Mouse (Mus musculus): ENCODE data around the gene Bcl6. TPM values are rescaled to one million over a fixed set of nuclear protein-coding genes. Genes with fewer than 3 reads are reported as not detected.

The Bcl6 gene
- total RNA-seq (2021): 10 to 100 TPM; 26.0 to 30.1 TPM

- DNase-seq (ENCODE audit: low spot score in 2 of 2): peak; percentile 86 to 88
- intact Hi-C loops (cut with DNase I): loop anchor here (1.0 to 10.0 kb wide), 9 partner anchors 294 to 1966 kb away; no protein-coding TSS in a partner anchor
Measured at GRCm38 (mm10) chr16:23988466-23989208, at the start of gene Bcl6, which contains the start of gene Gm37419. Gene Bcl6 (minus strand): TSS chr16:23988852. Gene Gm37419 (plus strand): TSS chr16:23988482.

GRCm38 (mm10) chr16:24036398-24036797 is 47.7 kb upstream of the Bcl6 start:
- DNase-seq (ENCODE audit: low spot score in 2 of 2): no peak
- intact Hi-C loops (cut with DNase I): no loop called here

GRCm38 (mm10) chr16:24035767-24036166 is 47.1 kb upstream of the Bcl6 start:
- no peak for DNase-seq (ENCODE audit: low spot score in 2 of 2)
- intact Hi-C loops (cut with DNase I): no loop called here

- intact Hi-C loops (cut with DNase I): no loop called here
- DNase-seq (ENCODE audit: low spot score in 2 of 2): no peak
Measured at GRCm38 (mm10) chr16:24034450-24034849, 45.8 kb upstream of the Bcl6 start.

- intact Hi-C loops (cut with DNase I): no loop called here
- DNase-seq (ENCODE audit: low spot score in 2 of 2): no peak
Measured at GRCm38 (mm10) chr16:24033259-24033658, 44.6 kb upstream of the Bcl6 start.

- intact Hi-C loops (cut with DNase I): no loop called here
- no peak for DNase-seq (ENCODE audit: low spot score in 2 of 2)
Measured at GRCm38 (mm10) chr16:24029965-24030672, 41.5 kb upstream of the Bcl6 start.

- intact Hi-C loops (cut with DNase I): no loop called here
- no peak for DNase-seq (ENCODE audit: low spot score in 2 of 2)
Measured at GRCm38 (mm10) chr16:24025442-24025841, 36.8 kb upstream of the Bcl6 start.

GRCm38 (mm10) chr16:24022605-24023004 is 34.0 kb upstream of the Bcl6 start:
- intact Hi-C loops (cut with DNase I): no loop called here
- no peak for DNase-seq (ENCODE audit: low spot score in 2 of 2)

GRCm38 (mm10) chr16:24021722-24022121 is 33.1 kb upstream of the Bcl6 start:
- no peak for DNase-seq (ENCODE audit: low spot score in 2 of 2)
- intact Hi-C loops (cut with DNase I): no loop called here

GRCm38 (mm10) chr16:24016742-24017141 is 28.1 kb upstream of the Bcl6 start:
- intact Hi-C loops (cut with DNase I): no loop called here
- DNase-seq (ENCODE audit: low spot score in 2 of 2): no peak

GRCm38 (mm10) chr16:24016273-24016672 is 27.6 kb upstream of the Bcl6 start:
- DNase-seq (ENCODE audit: low spot score in 2 of 2): no peak

GRCm38 (mm10) chr16:24014378-24014777 is 25.7 kb upstream of the Bcl6 start:
- DNase-seq (ENCODE audit: low spot score in 2 of 2): no peak
- intact Hi-C loops (cut with DNase I): no loop called here

More at GRCm38 (mm10) chr16:24016273-24016672, 27.6 kb upstream of the Bcl6 start:
- intact Hi-C loops (cut with DNase I): no loop called here

GRCm38 (mm10) chr16:24012066-24012465 is 23.4 kb upstream of the Bcl6 start:
- DNase-seq (ENCODE audit: low spot score in 2 of 2): no peak
- intact Hi-C loops (cut with DNase I): no loop called here

GRCm38 (mm10) chr16:24011306-24011705 is 22.7 kb upstream of the Bcl6 start:
- intact Hi-C loops (cut with DNase I): no loop called here

GRCm38 (mm10) chr16:24009891-24010290 is 21.2 kb upstream of the Bcl6 start:
- no peak for DNase-seq (ENCODE audit: low spot score in 2 of 2)
- intact Hi-C loops (cut with DNase I): loop anchor here (10.0 kb wide), 1 partner anchor 145 kb away; no protein-coding TSS in a partner anchor

More at GRCm38 (mm10) chr16:24011306-24011705, 22.7 kb upstream of the Bcl6 start:
- DNase-seq (ENCODE audit: low spot score in 2 of 2): no peak

GRCm38 (mm10) chr16:24005928-24006327 is 17.3 kb upstream of the Bcl6 start:
- DNase-seq (ENCODE audit: low spot score in 2 of 2): no peak
- intact Hi-C loops (cut with DNase I): loop anchor here (10.0 kb wide), 1 partner anchor 149 kb away; no protein-coding TSS in a partner anchor

- no peak for DNase-seq (ENCODE audit: low spot score in 2 of 2)
- intact Hi-C loops (cut with DNase I): no loop called here
Measured at GRCm38 (mm10) chr16:23997912-23998311, 9.3 kb upstream of the Bcl6 start.

- intact Hi-C loops (cut with DNase I): no loop called here
Measured at GRCm38 (mm10) chr16:23997228-23997627, 8.6 kb upstream of the Bcl6 start.

GRCm38 (mm10) chr16:23996342-23996741 is 7.7 kb upstream of the Bcl6 start:
- intact Hi-C loops (cut with DNase I): no loop called here
- DNase-seq (ENCODE audit: low spot score in 2 of 2): no peak

More at GRCm38 (mm10) chr16:23997228-23997627, 8.6 kb upstream of the Bcl6 start:
- DNase-seq (ENCODE audit: low spot score in 2 of 2): no peak

Data from left cerebral cortex, postnatal 36 days (tissue).